Mouse (Mus musculus) right cerebral cortex, postnatal 14 days (tissue): ENCODE measurements around the gene AC170998.1.

ENCODE experiments used
- DNase-seq: peaks from one replicate; pipeline ENCODE4 v3.0.0; 2022

Gene AC170998.1

DNA sequence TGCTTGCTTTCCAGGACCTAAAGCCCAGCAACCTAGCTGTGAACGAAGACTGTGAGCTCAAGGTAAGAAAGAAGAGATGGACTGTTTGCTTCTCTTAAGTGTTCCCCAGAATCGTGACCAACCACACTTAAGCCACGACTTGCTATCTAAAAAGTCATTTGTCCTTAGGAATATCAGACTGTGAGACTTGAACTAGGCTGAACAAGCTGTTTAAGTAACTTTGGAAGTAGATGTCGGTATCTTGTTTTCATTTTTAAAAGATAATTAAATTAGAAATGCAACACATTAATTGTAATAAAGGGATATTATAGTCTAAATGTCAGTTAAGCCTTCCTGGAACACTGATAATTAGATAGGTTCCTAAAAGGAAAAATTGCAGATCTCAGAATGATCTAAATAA, at the start of gene AC170998.1:
AC170998.1 (plus strand) TSS at position 301 of the 400 bp plus-strand sequence.
- no peak for DNase-seq

DNA sequence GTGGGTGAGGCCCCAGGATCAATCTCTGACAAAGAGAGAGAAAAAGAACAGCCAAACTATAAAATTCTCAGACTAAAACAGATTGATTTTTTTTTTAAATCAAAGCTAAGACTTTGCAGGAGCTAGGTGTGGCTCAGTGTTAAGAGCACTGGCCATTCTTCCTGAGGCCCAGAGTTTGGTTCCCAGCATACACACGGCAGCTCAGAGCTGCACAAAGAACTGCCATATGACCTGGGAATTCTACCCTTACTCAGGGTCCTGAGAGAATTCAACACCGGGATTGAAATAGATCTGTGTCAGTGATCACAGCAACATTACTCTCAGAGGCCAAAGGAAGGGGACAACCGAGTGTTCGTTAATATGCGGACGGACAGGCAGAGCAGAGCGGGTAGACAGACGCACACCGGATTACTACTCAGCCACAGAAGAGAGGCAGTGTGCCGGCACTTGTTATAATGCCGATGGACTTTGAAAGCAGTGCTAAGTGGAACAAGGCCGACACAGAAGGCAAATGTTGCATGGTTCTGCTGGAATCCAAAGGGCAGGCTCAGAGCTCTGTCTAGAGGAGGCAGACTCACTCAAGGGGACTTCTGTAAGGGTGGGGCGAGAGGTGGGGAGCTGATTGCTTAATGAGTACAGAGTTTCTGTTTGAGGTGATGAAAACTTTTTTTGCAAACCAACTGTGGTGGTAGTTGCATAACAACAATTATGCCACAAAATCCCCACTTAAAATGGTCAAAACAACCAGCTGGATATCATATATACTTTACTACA, 43.4 kb upstream of the AC170998.1 start:
- DNase-seq, result no peak

DNA sequence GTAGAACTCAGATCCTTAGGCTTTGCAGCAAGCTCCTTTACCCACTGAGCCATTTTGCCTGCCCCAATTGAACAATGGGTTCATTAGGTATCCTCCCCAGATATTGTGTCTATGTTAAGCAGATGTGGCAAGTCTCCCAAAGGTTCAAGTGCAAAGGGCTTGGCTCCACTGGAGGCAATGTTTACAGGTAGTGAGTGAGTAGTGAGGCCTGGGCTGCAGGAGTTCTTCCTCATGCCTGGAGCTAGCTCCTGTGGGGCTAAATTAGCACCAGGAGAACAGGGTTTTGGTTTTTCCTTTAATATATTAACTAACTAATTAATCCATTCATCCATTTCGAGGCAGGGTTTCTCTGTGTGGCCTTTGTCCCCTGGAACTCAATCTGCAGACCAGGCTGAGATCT, 42.3 kb upstream of the AC170998.1 start:
- no peak for DNase-seq

DNA sequence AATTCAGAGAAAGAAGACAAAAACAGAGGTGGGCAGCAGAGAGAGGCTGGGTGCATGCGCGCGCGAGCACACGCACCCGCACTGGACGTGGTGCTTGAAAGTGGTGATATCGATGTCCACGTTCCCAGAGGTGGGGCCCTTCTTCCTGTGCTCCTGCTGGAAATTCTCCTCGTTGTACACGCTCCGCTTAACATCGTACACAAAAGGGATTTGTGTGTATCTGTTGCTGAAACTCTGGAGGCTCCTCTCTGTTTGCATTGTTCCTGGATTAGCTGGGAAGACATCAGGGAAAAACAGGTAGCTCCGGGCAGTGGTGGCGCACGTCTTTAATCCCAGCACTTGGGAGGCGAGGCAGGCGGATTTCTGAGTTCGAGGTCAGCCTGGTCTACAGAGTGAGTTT, 41.3 kb upstream of the AC170998.1 start:
- no peak for DNase-seq

DNA sequence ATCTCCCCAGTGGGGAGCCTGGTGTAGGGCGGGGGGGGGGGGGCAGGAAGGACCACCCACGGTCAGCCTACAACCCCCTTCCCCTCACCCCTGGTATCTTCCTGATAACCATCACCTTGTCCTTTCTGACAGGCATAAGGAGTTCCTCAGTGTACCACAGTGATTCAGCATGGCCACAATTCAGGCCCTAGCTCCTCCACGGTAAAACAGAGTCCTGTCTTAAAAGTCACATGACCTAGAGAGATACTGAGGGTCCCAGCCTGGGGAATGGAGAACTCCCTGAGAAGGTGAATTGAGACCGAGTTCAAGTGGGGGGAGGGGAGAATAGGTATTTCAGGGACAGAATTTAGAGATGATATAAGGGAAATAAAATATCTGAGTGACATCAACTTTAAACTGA, 38.5 kb upstream of the AC170998.1 start:
- DNase-seq, result no peak

DNA sequence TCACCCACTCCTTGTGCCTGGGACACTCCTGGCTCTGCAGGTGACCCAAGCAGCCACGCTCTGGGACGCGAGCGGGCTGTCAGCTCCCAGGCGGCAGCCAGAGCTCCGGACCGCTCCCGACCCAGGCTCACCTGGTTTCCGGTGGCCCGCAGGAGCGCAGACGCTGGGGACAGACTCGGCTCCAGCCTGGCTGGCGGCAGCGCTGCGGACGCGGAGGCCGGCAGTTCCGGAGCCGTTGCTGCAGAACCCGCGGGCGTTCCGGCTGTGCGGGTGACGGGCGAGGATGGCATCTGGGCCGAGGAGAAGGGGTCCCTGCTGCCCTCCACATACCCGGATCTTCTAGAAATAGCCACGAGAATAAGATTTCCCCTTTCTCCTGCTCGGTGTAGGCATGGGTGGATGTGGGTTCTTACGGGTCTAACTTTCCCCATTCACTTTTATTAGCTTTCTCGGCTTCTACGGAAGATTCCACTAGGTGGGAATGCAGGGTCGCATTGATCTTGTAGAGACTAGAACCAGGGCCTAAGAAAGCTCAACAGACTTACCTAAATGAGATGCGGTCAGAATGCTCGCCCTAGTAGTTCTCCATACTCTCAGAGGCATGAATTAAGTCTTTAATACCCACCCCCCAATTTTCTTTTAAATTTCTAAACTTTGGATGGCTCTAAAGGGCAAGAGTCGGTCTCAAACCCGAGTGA, 36.1 kb upstream of the AC170998.1 start, which contains the start of gene Slc26a8:
Slc26a8 (minus strand) TSS at position 648 of the 698 bp plus-strand sequence.
- DNase-seq, result peak; percentile 45

DNA sequence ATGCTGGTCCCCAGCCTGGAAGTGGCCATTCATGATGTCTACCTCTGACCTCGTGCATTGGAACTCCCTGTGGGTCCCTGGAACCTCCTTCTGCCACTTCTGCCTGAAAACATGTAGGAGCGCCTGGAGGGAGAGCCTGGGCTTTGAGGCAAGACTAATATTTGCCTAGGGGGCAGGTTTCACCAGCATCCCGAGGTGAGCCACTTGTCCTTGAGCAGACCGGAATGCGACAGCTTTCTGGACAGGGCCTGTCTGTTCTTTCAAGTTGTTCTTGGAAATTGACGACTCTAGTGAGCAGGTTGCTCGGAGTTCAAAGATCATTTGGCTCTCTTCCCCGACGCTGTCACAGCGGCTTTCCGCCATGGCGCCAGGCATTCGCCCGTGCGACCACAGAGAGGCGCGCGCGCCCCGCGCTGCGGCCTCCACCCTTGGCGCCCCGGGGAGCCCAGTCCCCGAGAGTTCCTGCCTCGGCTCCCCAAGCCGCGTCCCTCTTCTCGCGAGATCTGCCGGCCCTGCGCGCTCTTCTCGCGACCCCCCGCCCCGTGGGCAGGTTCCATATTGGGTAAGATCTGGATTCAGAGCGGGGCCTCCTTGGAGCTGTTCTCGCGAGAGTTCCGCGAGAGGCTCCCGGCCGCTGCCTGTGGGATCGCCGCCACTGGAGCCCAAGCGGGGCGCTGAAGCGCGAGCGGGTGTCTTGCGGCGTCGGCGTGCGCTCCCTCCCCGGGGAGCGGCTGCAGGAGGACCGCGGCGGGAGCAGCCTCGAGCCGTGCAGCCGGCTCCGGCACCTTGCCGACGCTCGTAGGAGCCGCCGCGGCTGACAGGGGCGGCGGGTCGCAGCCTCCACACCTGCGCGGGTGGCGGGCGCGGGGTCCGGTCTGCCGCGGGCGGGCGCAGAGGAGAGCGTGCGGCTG, 34.9 kb upstream of the AC170998.1 start, which contains the start of gene Mapk14:
Mapk14 (plus strand) TSS at position 554 of the 911 bp plus-strand sequence.
- DNase-seq, result peak; percentile 100

DNA sequence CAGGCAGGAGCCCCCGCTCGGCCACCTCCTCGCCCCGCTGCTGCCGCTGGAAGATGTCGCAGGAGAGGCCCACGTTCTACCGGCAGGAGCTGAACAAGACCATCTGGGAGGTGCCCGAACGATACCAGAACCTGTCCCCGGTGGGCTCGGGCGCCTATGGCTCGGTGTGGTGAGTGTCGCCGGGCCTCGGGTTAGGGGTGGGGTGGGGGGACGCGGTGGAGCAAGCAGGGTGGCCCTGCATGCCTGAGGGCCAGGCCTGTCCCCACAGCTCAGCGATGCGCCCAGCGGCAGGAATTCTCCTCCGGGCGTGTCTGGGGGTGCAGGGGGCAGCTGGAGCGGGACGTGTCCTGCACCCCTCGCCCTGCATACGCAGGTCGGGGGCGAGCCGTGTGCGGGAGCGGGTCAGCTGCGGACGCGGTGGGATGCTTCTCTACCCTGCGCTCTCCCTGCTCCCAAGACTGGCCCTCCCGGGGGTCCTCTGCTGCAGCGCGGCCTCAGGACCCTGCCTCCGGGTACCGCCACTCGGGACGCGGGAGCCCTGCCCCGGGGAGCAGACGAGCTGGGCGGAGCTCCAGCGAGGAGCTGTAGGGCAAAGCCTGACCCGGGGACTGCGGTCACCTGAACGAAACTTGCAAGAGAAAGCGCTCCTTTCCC, 34.1 kb upstream of the AC170998.1 start:
- peak; percentile 45 for DNase-seq

DNA sequence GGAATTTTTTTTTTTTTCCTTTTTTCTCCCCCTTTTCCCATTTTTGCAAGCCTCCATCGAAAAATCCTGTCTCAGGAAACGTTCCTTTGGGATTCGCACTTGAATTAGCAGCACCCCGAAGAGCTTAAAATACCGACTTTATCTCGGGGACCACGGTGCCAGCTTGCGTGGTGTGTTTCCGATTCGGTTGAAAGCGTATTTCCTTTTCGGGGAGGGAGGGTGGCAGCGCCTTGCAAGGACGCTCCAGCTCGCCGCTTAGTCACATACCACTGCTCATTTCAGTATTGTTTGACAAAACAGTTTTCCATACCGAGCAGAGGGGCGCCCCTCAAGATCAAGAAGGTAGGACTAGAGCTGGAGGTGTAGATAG, 33.6 kb upstream of the AC170998.1 start:
- DNase-seq, result peak; percentile 47

DNA sequence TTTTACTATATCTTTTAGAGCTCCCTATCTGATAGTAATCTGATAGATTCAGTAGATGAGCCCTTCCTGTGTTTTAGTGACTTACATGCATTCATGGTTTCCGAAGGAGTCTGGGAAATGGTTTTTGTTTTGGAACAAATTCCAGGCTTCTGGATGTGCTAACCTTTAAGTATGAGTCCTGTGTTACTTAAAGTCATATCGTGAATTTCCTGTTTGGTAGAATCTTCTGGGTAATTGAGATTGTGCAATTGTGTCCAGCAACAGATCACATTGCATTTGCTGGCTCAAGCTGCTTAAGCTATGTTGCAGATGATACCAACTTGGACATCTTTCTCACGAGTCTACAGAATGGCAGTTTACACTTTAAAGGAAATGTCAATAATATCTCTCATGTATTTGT, 32.8 kb upstream of the AC170998.1 start:
- no peak for DNase-seq

DNA sequence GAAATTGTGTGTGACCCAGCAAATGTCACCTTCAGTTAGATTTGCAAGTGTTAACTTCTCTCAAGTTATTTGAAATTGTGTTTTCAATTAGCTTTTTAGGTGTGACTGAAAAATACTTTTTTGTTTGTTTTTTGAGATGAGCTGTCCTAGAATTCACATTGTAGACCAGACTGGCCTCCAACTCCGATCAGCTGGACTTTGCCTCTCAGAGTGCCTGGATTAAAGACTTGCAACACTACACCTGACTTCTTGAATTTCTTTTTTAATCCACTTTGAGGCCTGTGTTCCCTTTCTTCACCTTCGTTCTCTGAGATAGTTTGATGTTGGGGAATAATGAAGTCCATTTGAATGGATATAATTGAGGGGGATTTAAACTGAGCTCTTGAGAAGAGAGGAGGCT, 31.8 kb upstream of the AC170998.1 start:
- DNase-seq, result no peak

DNA sequence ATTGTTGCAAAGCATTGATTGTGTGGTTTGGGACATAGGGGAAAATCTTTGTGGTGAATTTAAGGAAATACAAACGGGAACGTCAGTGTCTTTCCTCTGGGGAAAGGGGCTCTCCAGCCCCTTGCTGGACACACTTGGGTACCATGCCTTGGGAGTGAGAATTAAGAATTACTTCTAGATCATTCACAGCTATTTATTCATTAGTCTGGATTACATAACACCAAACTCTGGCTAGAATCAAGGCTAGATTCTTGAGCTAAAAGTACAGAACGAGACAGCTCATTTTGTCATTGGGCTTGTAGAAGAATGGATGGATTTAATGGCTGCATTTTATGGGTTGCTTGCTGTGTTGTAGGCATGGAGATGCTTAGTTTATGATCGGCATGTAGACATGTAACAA, 31.1 kb upstream of the AC170998.1 start:
- no peak for DNase-seq

DNA sequence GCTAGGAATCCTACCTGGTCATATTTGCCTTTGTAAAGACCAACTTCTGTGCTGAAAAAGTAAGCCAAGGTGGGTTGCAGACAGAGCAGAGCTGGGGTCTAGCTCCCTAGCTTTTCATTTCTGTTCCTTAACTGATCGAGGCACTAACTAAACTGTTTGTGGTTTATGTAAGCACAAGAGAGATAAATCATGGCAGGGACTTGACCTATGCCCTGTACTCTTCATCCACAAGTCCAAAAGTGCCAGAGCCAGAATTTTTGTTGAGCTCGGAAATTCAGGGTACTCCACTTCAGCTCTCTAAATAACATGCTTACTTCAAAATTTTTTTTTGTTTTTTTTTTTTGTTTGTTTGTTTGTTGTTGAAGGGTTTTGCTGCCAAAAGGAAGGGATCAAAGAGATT, 29.2 kb upstream of the AC170998.1 start:
- no peak for DNase-seq

DNA sequence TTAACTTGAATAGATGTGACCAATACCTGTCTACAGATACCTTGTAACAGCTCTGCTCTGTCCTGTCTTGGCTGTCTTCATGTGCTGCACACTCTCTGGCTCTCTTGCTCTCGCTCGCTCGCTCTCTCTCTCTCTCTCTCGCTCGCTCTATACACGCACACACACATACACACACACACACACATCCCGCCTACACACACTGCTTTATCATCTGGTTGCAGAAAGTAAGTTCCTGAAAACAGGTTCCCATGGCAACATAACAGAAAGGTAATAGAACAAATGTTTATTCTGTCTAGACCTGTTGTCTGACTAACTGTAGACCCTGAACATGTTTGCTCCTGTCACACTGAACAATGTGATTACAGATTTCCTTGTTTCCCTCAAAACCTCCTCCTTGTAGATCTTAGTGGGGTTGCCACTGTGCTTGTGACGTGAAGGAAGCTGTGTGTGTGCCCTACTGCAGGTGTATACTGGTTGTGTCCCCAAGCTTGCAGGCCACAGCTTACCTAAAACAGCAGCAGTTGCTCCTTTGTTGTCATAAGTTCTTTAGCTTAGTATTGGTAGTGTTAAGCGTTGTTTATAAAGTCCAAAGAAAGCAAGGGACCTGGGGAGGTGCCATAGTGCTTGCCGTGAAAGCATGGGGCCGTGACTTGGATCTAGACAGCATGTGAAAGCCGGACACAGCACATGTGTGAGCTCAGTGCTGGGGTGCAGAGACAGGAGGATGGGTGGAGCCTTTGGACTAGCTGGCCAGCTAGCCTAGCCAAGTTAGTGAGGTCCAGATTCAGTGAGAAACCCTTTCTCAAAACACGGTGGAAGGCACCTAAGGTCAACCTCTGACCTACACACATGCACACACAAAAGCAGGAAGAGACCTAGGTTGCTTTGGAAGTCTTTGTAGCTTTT, 28.3 kb upstream of the AC170998.1 start:
- DNase-seq, result peak; percentile 27

DNA sequence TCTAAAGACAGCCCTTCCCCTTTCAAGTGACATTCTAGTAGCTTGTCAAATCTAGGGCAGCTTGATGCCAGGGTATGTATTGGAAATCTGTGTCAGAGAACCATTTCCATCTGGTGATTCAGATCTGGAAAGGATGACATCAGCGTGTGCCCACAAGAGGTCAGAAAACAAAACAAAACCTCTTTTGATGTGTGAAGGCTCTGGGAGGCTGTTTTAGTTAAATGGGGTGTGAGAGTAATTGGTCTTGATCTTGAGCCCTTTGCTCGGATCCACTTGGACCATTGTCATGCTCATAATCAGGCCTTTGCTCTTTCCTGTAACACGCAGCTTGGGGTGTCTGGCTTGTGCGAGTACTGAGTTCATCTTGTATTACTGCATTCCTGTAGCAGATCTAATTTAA, 27.6 kb upstream of the AC170998.1 start:
- no peak for DNase-seq

DNA sequence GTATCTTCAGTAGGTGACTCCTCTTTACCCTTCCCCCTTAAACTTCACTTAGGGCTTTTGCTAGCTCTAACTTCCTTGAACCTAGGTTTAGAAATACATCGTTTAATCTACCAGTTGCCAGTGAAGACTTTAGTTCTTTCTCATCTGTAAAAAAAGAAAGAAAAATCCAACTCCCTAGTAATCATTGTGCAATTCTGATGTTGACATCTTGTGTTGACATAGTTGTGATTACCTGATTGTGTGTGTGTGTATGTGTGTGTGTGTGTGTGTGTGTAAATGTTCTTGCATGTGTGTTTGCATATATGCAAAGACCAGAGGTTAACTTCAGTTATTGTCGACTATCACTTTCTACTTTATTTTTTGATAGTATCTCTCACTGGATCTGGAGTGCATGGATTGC, 27.2 kb upstream of the AC170998.1 start:
- DNase-seq, result no peak

DNA sequence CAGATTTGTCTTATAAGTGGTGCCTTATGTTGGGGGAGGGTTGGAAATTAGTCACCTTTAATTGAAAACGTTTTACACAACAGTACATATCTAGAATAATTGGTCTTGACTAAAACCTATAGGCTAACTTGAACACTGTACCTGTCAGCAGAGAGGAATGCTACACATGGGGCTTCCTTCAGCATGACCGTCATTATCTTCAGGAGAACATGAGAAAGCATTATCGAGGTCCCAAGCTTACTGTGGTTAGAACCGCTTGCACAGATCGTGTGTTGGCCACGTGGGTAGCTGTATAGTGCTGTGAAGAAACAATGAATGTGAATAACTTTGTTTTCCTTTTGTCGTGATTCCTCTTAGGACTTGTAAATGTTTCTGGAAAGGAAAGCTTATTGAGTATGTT, 26.1 kb upstream of the AC170998.1 start:
- DNase-seq, result no peak

DNA sequence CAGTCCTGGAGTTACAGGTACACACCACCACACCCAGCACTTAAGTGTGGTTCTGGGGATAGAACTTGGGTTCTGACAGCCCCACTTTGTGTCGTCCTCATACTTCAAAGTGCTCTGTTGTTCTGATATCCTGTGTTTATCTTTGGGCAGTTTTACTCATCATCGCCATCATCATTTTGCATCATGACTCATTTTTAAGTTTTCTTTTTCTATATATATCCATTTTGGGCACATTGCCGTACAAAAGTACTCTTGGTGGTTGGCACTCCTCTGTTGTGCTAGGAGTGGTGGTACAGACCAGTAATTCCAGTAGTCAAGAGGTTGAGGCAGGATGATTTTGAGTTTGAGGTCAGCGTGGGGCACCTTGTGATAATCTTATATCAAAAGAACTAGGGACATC, 24.7 kb upstream of the AC170998.1 start:
- no peak for DNase-seq

DNA sequence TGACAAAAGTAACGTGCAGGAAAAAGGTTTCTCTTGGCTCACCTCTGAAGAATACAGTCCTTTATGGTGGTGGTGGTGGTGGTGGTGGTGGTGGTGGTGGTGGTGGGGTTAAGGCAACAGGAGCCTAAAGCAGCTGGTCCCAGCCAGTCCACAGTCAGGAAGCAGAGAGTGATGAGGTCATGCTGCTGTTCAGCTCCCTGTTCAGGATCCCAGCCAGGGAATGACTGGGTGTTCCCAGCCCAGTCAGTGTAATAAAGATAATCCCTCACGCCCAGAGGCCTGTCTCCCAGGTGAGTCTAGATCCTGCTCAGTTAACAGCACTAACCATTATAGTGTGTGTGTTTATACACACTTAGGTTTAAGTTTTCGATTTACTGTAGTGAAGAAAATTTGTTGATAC, 24.1 kb upstream of the AC170998.1 start:
- no peak for DNase-seq

DNA sequence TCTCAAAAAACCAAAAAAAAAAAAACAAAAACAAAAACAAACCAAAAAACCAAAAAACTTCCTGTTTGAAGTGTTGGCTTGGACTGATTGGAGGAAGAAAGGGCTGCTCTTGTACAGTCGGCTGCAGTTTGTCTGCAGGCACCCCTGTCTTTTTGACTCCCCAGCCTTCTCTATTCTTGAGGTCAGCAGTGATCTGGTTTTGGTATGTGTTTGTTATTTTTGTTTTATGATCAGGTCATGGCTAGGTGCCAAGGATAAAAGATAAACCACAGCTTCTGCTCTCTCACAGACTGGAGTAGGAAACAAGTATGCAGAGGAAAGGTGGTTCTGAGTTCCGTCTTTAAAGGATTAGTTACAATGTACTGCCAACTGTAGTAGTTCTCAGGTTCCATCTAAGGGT, 23.2 kb upstream of the AC170998.1 start:
- DNase-seq, result no peak

DNA sequence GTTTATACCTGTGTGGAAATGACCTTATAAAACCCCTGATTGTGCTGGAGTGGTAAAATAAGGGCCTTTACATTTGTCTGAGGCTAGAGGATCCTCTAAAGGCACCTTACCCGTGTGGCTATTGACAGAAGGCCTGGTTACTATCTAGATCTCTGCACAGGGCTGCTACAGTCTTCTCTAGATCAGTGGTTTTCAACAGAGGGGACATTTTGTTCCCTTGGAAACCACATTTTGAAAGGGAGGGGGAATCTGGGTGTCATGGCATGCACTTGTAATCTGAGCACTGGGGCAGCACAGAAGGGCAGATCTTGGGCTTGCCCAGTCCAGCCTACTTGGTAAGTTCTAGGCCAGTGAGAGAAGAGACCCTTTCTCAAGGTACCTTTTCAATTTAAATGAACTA, 19.2 kb upstream of the AC170998.1 start:
- no peak for DNase-seq

DNA sequence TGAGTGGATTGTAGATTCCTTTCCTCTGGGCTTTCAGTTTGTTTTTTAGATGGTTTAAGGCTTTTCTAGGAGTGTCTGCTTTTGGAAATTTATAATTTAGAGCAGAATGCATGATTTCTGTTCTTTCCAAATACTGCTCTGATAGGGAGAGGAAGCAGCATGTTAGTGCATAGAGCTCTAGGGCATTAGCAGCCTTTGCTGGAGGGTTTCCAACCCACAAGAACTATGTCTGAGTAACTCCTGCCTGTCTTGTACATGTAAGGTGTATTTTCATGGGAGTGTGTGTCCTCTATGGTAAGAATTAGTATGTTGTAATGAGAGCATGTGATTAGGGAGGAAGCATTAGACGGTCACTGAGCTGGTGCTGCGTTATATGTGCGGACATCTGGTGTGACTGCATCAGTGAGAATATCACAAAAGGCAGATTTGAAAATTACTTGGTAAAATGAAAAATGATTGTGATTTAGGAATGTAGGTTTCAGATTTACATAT, 18.7 kb upstream of the AC170998.1 start:
- DNase-seq, result no peak
